Mouse (Mus musculus): ENCODE data around the gene Plac9a. TPM values are rescaled to one million over a fixed set of nuclear protein-coding genes. Genes with fewer than 3 reads are reported as not detected.
"Not testable (repeated sequence)": the region's sequence is repeated elsewhere in the genome, so short reads cannot be mapped to it uniquely, and the experiment has no call there.

Gene Plac9a
- not detected in 2 replicates for polyA plus RNA-seq (2016; fragmentation: Nextera tagmentation; extraction: Ambion mirVana)

DNA sequence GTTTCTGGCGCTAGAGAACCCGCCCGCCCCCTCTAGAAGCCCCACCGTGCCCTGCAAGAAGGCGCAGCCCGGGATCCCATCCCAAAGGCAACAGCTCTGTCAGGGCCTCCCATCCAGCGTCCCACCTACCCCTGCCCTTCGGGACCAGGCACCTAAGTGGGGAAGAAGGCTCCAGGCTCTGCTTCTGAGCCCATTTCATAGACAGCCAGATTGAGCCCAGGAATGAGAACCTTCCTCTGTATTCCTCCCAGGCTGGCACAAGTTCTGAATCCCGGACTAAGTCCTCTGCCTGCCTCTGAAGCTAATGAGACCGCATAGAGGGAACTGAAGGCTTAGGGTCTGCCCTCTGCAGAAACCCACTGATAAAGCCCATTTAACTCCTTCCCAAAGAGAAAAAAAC lies at the start of gene Plac9a:
TSS of gene Plac9a (minus strand) at position 101 of the 400 bp plus-strand sequence.
- no CpG with 5 or more reads among the region's 10 CpGs for WGBS
- not testable (repeated sequence) for H3K27me3 ChIP-seq (replicated peaks; ENCODE audit: low read depth, poor library complexity, severe bottlenecking); DNase-seq (ENCODE audit: low spot score); H3K36me3 ChIP-seq (replicated peaks); H3K4me3 ChIP-seq; H3K4me1 ChIP-seq; H3K9me3 ChIP-seq; H3K27ac ChIP-seq (replicated peaks)

DNA sequence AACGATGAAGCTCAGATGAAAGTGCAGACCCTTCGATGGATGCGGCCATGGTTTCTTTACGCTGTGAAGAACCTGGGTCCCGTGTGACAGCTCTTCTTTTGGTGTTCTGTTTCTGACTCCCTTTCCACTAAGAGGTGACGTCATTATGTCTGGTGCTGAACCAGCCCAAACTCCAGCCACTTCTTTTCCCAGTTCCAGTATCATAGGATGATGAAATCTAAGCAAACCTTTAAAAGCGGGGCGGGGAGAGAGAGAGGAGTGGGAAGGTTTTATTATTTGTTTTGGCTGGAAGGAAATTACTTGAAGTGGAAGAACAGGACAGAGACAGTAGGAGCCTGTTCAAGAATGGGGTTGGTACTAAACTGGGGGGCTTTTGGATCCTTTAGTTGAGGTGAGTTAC lies 35.1 kb upstream of the Plac9a start, which contains the start of gene Cphx1:
TSS of gene Cphx1 (plus strand) at position 301 of the 400 bp plus-strand sequence.
- not testable (repeated sequence) for H3K36me3 ChIP-seq (replicated peaks); H3K4me1 ChIP-seq; H3K9me3 ChIP-seq; DNase-seq (ENCODE audit: low spot score); H3K27me3 ChIP-seq (replicated peaks; ENCODE audit: low read depth, poor library complexity, severe bottlenecking); H3K27ac ChIP-seq (replicated peaks); H3K4me3 ChIP-seq
- no CpG with 5 or more reads among the region's 8 CpGs for WGBS

DNA sequence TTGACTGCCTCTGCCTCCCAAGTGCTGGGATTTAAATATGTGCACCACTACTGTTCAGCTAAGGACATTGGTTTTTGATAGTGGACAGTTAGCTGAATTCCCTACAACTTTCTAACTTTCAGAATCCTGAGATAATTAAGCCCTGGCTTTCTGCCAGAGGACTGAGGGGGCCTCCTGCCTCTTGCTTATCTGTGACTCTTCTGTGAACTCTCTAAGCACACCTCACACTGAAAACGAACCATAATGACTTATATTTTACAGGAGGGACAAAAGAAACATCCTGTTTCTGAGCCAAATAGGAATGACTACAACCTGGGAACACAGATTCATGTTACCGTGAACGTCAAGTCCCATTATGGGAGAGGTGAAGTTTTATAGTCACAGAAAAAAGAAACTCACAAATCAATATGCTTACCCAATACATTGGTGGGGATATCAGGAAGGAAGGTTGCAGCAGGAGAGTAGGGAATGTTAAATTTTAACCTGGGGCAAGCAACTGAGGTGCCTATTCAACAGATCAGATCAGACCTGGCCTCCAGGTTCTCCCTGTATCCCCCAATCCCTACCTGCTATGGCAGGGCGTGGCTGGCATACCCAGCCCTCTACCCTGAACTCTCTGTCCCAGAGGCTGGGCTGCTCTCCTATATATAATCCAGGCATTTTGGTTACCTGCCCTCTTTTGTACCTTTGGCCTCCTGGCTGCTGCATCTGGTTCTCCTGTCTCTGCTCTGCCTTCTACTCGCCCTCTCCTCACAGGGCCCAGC lies 34.1 kb upstream of the Plac9a start:
- WGBS = no CpG with 5 or more reads among the region's 5 CpGs
- not testable (repeated sequence) for H3K27me3 ChIP-seq (replicated peaks; ENCODE audit: low read depth, poor library complexity, severe bottlenecking); DNase-seq (ENCODE audit: low spot score); H3K9me3 ChIP-seq; H3K4me1 ChIP-seq; H3K27ac ChIP-seq (replicated peaks); H3K4me3 ChIP-seq; H3K36me3 ChIP-seq (replicated peaks)

DNA sequence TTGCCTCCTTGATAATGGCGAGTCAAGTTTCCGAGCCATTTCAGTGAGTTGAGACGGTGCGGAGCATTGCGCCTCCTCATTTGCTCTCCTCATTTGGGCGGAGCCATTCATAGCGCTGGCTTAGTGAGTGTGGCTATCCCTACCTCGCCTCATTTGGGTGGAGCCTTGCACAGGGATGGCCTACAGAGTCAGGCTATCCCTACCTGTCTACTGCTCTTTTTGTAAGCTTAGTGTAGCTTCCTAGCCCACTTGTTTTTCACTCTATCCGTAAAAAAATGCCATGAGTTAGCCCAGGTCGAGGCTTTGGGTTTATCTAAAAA lies 24.6 kb upstream of the Plac9a start, which contains the start of gene Tmem254a:
TSS of gene Tmem254a (minus strand) at position 111 of the 320 bp plus-strand sequence.
- DNase-seq (ENCODE audit: low spot score); H3K36me3 ChIP-seq (replicated peaks); H3K27me3 ChIP-seq (replicated peaks; ENCODE audit: low read depth, poor library complexity, severe bottlenecking); H3K9me3 ChIP-seq; H3K4me3 ChIP-seq; H3K27ac ChIP-seq (replicated peaks); H3K4me1 ChIP-seq: not testable (repeated sequence)
- WGBS = no CpG with 5 or more reads among the region's 10 CpGs

DNA sequence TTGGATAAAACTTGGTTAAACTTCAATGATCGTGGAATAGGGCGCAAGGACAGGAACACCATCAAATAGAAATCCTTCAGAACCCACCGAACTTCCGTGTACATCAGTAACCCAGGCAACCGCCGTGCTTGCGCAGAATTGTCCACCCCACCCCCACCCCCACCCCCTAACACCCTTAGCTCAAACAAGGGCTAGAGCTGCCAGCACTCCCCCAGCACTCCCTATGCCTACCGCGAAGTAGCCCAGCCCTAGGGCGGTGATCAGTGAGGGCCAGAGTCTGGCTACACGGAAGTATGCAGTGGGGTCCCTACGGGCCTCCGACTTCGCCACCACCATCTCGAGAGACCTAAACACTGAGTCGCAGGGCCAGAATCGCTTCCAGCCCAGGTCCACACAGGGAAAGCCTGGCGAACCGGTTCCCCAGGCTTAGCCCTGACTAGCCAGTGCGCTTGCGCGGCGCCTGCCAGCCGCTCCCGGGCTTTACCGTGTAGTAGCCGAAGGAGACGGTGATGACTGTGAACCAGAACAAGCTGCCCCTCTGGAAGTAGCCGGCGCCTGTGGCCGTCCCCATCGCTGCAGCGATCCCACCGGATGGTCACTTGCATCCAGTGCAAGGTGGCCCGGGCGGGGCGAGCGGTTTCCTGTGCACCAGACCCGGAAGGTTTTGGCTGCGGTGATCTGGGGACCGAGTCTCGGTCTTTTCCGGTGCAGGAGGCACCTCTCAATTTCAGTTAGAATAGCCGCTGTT lies 24.1 kb upstream of the Plac9a start:
- WGBS = no CpG with 5 or more reads among the region's 44 CpGs
- H3K9me3 ChIP-seq; H3K36me3 ChIP-seq (replicated peaks): not testable (repeated sequence)

DNA sequence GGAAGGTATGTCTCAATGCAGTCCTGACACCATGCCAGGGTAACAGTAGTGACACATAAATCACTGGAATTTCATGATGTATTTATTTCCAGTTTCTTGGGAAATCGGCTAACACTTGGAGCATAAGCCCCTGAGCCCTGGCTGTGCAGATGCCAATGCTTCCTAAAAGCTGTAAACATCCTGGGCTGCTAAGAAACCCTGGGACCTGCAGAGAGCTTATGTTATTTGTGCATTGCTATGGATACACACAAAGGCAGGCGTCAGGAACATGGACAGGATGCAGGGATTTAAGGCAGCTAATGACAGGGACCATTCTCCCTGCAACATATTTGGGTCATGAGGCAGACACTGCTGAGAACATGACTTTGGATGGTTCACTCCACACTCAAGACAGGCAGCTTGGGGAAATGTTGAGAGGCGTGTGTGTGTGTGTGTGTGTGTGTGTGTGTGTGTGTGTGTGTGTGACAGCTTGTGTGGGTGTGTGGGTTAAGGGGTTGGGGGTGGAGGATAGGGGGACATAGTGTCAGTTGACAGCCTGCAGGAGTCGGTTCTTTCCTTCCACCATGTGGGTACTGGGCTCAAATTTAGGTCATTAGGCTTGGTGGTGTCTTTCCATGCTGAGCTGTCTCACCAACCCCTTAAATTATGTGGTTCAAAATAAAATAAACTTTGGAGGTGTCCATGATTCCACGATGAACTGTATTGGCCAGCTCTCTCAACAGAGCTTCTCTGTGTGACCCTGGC lies 15.7 kb upstream of the Plac9a start:
- DNase-seq (ENCODE audit: low spot score); H3K4me3 ChIP-seq; H3K36me3 ChIP-seq (replicated peaks); H3K4me1 ChIP-seq; H3K9me3 ChIP-seq; H3K27me3 ChIP-seq (replicated peaks; ENCODE audit: low read depth, poor library complexity, severe bottlenecking); H3K27ac ChIP-seq (replicated peaks): not testable (repeated sequence)
- WGBS = no CpG with 5 or more reads among the region's 5 CpGs

More for the DNA sequence above, 24.1 kb upstream of the Plac9a start:
- DNase-seq (ENCODE audit: low spot score); H3K27me3 ChIP-seq (replicated peaks; ENCODE audit: low read depth, poor library complexity, severe bottlenecking); H3K4me3 ChIP-seq; H3K4me1 ChIP-seq; H3K27ac ChIP-seq (replicated peaks): not testable (repeated sequence)

DNA sequence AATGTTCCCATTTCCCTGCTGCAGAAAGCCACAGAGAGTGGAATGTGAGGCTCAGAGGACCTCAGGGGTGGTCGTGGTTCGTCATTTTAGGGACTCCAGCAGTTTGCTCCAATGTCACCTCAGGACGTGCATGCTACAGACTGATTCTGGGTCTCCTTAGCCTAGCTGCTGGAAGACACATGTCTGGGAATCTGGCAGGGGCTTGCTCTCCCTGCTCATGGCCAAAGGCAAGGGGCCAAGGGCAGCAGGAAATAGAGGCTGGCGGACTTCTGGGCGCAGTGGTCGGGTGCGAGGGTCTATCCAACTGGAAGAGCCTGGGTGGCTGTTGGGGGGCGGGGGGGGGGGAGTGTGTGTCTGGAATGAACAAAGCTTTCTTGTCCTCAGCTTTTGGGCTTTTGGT lies 6.1 kb upstream of the Plac9a start:
- H3K9me3 ChIP-seq; H3K4me3 ChIP-seq; H3K27me3 ChIP-seq (replicated peaks; ENCODE audit: low read depth, poor library complexity, severe bottlenecking); DNase-seq (ENCODE audit: low spot score); H3K4me1 ChIP-seq; H3K36me3 ChIP-seq (replicated peaks); H3K27ac ChIP-seq (replicated peaks): not testable (repeated sequence)
- no CpG with 5 or more reads among the region's 8 CpGs for WGBS

DNA sequence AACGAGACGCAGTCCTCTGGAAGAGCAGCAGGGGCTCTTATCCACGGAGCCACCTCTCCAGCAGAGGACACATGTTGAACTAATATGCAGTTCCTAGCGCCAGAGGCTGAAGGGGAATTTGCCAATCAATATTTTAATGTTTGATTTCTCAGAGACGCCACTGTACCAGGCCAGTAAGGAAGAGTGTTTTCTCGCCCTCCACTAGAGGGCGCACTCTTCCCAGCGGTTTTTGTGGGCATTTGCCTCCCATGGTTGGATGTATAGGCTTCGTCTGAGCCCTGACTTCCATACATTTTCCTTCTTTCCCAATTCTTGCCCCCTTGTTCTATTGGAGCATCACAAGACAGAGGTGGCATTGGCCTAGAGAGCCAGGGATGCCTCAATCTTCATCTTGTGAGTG lies 4.4 kb upstream of the Plac9a start:
- not testable (repeated sequence) for DNase-seq (ENCODE audit: low spot score); H3K27ac ChIP-seq (replicated peaks); H3K4me1 ChIP-seq; H3K36me3 ChIP-seq (replicated peaks); H3K4me3 ChIP-seq; H3K9me3 ChIP-seq; H3K27me3 ChIP-seq (replicated peaks; ENCODE audit: low read depth, poor library complexity, severe bottlenecking)
- WGBS = no CpG with 5 or more reads among the region's 9 CpGs

DNA sequence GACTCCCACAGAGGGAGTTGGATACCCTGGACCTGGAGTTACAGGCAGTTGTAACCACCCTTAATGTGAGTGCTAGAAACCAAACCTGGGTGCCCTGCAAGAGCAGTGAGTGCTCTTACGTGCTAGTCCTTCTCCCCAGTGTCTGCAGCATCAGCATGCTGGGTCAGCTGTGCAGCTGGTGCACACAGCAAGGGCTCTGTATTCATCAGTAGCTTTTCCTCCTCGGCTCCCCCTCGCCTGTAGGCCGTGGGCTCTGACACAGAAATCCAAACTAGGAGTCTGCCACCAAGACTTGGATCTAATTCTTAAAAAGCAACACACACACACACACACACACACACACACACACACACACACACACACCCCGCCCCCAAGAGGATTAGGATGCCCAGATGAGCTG lies 2.3 kb upstream of the Plac9a start:
- not testable (repeated sequence) for H3K36me3 ChIP-seq (replicated peaks); H3K4me1 ChIP-seq; H3K9me3 ChIP-seq; DNase-seq (ENCODE audit: low spot score); H3K4me3 ChIP-seq; H3K27ac ChIP-seq (replicated peaks); H3K27me3 ChIP-seq (replicated peaks; ENCODE audit: low read depth, poor library complexity, severe bottlenecking)
- 56% methylated on average over 1 of the region's 5 CpGs for WGBS

DNA sequence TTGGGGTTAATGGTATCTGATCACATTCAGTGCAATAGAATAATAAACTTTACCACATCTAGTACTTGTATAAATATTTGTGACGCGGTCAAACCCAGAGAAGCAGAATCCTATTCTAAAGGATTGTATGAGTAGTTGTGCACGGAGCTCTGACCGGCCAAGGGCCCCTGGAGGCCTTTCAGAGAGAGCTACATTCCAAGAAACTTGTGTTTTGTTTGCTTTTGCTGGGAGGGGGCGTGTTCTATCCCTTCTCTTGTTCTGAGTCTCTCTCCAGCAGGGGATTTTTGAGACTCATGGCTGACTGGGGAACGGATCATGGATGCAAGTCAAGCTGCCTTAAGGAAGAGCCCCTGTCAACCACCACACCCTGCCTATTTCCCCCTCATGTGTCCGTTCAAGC lies 7.2 kb downstream of the Plac9a start:
- DNase-seq (ENCODE audit: low spot score); H3K27ac ChIP-seq (replicated peaks); H3K4me1 ChIP-seq; H3K27me3 ChIP-seq (replicated peaks; ENCODE audit: low read depth, poor library complexity, severe bottlenecking); H3K9me3 ChIP-seq; H3K4me3 ChIP-seq; H3K36me3 ChIP-seq (replicated peaks): not testable (repeated sequence)
- WGBS = no CpG with 5 or more reads among the region's 7 CpGs

DNA sequence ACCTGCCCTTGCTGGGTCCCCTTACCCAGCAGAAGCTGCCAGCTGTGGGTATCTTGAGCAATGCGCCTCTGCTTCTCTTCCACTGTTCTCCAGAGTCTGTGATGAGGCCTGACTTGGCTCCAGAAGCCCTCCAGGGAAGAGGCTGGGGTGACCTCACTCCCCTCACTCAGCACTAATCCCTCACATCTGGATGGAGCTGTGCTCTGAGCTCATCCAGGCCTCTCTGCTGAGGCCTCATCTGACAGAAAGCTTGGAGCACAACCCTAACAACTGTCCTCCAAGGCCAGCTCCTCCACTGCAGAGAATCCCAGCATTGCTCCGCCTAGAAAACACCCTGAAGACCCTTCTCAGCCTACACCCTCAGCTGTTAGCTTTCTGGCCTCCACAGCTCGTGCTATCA lies 8.3 kb downstream of the Plac9a start:
- no CpG with 5 or more reads among the region's 3 CpGs for WGBS

DNA sequence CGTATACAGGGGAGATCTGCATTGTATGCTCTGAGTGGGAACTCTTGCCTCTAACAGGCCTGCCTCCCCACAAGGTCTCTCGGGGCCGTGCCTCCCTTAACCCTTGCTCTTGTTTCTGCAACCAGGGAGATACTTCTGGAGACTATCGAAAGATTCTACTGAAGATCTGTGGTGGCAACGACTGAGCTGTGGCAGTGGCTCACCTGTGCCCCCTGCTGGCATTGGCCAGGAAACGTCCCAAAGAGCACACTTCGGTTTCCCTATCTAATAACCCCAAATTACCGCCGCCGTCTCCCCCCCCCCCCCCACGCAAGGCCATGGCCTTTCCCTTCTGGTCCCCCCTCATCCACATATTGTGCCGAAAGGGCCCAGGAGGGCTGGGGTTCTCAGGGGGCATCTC lies 17.0 kb downstream of the Plac9a start:
- not testable (repeated sequence) for H3K27ac ChIP-seq (replicated peaks); H3K4me1 ChIP-seq; DNase-seq (ENCODE audit: low spot score); H3K9me3 ChIP-seq; H3K36me3 ChIP-seq (replicated peaks); H3K4me3 ChIP-seq; H3K27me3 ChIP-seq (replicated peaks; ENCODE audit: low read depth, poor library complexity, severe bottlenecking)
- no CpG with 5 or more reads among the region's 12 CpGs for WGBS

More for the DNA sequence above, 8.3 kb downstream of the Plac9a start:
- not testable (repeated sequence) for H3K4me1 ChIP-seq; H3K27ac ChIP-seq (replicated peaks); DNase-seq (ENCODE audit: low spot score); H3K4me3 ChIP-seq; H3K36me3 ChIP-seq (replicated peaks); H3K27me3 ChIP-seq (replicated peaks; ENCODE audit: low read depth, poor library complexity, severe bottlenecking); H3K9me3 ChIP-seq

DNA sequence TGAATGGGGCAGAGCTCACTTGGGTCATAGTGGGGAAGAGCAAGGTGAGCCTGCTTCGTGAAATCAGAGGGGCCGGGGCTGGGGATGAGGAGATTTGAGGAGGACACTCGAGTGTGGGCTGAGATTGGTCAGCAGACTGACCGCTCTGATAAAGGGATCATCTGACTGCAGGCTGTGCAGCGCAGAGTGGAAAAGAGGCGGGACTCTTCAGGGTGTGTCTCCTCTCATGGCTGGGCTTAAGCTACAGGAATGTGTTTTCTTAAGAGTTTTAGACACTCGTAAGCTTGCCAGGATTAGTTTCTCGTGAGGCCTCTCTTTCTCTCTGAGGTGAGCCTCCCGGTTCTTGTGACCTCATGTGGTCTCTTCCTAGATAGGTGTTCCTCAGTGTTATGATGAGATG lies 21.1 kb downstream of the Plac9a start:
- no CpG with 5 or more reads among the region's 9 CpGs for WGBS
- not testable (repeated sequence) for H3K27me3 ChIP-seq (replicated peaks; ENCODE audit: low read depth, poor library complexity, severe bottlenecking); H3K36me3 ChIP-seq (replicated peaks); H3K4me3 ChIP-seq; H3K9me3 ChIP-seq; H3K27ac ChIP-seq (replicated peaks); DNase-seq (ENCODE audit: low spot score); H3K4me1 ChIP-seq
